Mouse (Mus musculus) left cerebral cortex, adult 6 months (tissue): ENCODE measurements around the gene Ppp1r3d. TPM values are rescaled to one million over a fixed set of nuclear protein-coding genes. Genes with fewer than 3 reads are reported as not detected.

Source experiments
- long read RNA-seq, 2 experiments: library from polyadenylated mRNA; unstranded; transcript quantifications; one replicate each; pipeline ENCODE4 v2.0.0; 2019 to 2020
- polyA plus RNA-seq: library from polyadenylated mRNA; unstranded; fragments of <200 nt; fragmentation: Nextera tagmentation; gene quantifications from 2 replicates; pipeline ENCODE4 v1.2.3, GENCODE M21; 2021

Gene Ppp1r3d
- 3.4 and 5.1 TPM in 2 replicates for polyA plus RNA-seq
- long read RNA-seq, experiment 1, transcript Ppp1r3d-201 (1 exons, 3,267 nt) = major isoform, 50 of 52 reads
- long read RNA-seq, experiment 1, partial matches to known transcripts = 0 of 52 reads
- long read RNA-seq, experiment 1, other reads (novel, unspliced or antisense) = 2 of 52 reads
- long read RNA-seq, experiment 2, transcript Ppp1r3d-201 (1 exons, 3,267 nt) = major isoform, 7 of 9 reads
- long read RNA-seq, experiment 2, partial matches to known transcripts = 0 of 9 reads
- long read RNA-seq, experiment 2, other reads (novel, unspliced or antisense) = 2 of 9 reads

DNA sequence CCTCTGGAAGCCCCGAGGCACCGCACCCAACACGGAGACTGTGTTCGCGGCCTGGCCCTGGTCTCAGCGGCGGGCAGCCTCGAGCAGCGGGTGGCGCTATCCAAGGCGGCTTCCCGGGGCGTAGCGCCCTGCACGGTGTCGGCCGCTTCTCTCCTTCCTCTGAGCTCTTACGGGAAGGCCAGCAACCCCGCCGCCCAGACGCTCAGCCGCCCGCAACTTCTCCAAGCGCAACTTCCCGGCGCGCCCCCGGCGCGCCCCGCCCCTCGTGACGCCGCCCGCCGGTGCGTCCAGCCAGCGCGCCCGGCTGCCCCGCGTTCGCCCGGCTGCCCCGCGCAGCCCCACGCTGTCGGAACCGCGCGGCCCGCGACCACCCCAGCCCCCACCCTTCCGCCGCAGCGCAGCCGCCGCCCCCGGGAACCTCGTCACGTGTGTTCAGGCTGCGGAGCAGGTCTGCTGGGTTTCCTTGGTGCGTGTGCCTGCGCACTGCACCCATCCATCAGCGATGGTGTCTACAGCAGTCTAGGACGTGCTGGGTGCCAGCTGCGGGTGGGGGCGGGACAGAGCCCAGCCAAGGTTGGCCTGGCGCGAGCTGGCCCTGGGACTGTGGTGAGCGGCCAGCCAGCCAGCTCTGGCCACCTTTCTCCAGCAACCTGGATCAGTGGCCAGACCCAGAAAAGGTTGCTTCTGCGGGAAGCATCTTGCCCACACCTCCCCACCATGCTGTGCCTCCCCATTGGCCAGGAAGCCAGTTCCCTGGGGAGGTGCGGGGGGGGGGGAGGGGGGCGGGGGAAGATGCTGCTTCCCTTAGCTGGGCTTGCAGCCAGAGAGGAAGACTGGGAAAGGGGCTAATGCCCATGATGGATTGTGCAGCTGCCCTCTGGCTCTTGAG is at the start of gene Ppp1r3d, which contains the start of gene Fam217b:
Gene Ppp1r3d, minus strand, starts transcription at position 212 of the 889 bp plus-strand sequence.
Gene Fam217b, plus strand, starts transcription at position 264 of the 889 bp plus-strand sequence.

DNA sequence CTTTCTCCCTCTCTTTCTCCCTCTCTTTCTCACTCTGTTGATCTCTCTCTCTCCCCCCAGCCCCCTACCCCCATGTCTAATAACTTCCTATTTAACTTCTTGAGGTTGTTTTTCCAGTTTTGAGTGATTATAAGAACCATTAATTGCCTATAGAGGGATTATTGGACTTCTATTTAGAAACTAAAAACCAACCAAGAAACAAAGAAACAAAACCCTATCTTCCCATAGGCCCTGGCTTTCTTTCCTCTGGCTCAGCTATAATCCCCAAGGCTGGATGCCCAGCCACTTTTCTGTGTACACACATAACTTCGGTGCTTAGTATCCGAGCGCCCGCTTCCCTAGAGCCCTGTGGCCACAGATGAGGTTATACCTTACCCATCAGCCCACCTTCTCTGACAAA is 16.0 kb upstream of the Ppp1r3d start, which contains the start of gene Cdh26:
Gene Cdh26, plus strand, starts transcription at position 301 of the 400 bp plus-strand sequence.

DNA sequence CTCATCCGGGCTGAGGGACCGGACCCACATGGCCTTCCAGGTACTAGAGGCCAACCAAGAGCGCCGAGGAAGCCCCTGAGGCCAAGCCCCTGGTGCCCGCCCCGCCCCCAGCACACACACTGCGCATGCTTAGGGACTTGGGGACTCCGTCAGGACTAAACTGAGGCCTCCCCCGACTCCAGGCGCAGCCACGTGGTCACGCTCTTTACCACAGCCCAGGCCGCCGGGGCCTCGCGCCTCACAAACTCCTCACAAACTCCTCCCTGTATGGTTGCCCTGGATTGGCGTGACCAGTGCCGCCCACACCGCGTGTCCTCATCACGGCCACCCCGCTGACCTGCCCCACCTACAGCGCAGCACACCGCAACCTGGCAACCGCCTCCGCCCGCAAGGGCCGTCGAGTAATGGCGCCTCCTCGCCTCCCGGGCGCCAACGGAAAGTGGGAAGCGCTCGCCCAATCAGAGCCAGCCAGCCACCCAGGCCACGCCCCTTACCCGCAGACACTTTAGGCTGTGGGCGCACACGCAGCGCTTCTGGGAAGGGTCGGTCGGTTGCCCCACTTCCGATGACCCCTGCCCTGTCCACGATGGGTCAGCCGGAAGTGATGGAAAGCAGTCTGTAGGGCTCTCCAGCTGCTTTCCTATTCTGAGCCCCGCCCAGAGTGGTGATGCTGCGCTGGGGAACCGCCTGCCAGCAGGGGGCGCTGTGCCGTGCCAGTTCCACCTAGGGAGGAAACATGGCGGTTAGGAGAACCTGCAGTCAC is 7.0 kb downstream of the Ppp1r3d start, which contains the start of gene Sycp2:
Gene Sycp2, minus strand, starts transcription at position 633 of the 763 bp plus-strand sequence.

Other genes starting within 250 kb of the Ppp1r3d start
- gene Sycp2, start 6.8 kb downstream of the Ppp1r3d start, polyA plus RNA-seq = 0.05 and 0.07 TPM in 2 replicates
- gene Fam217b, start 52 bp upstream of the Ppp1r3d start, polyA plus RNA-seq = 10.5 and 33.6 TPM in 2 replicates
- 0.05 and 0.17 TPM in 2 replicates for gene Cdh26, start 16.1 kb upstream of the Ppp1r3d start, polyA plus RNA-seq